Mouse (Mus musculus) kidney, adult 2 months (tissue): ENCODE measurements around the gene Btbd2.

Experiments used
- CTCF ChIP-seq: fragments of 200-500 bp; conservative IDR thresholded peaks from 2 replicates; pipeline ENCODE4 v1.5.1; 2011; ENCODE audit warnings: low read depth, mild to moderate bottlenecking, control low read depth, low read length, moderate library complexity, mixed read lengths; ENCODE audit not compliant: insufficient read depth, insufficient read length
- POLR2A ChIP-seq: fragments of 200-500 bp; IDR thresholded peaks from one replicate; pipeline ENCODE4 v1.6.1; 2011; ENCODE audit warnings: low read depth, low read length, control low read depth

GRCm38 (mm10) chr10:80669737-80670485 lies 13.0 kb upstream of the Btbd2 start:
- TF ChIP-seq CTCF (no peak), POLR2A (no peak)
